Mouse (Mus musculus) heart, embryonic 10.5 days (tissue): Measurements from ENCODE around the gene Usp39. TPM values are rescaled to one million over a fixed set of nuclear protein-coding genes. Genes with fewer than 3 reads are reported as not detected.
A peak's percentile ranks its signal among the peaks of the same experiment; 100 is the strongest.

ENCODE experiments used
- DNase-seq: peaks from one replicate; pipeline ENCODE4 v3.0.0-alpha.2; 2017; ENCODE audit warnings: low spot score
- H3K27ac ChIP-seq: fragments of 300-500 bp; sonication (generic); 2 replicates; pipeline ENCODE4 v1.5.1; 2016; ENCODE audit warnings: mild to moderate bottlenecking
- H3K27me3 ChIP-seq: fragments of 300-500 bp; sonication (generic); 2 replicates; pipeline ENCODE4 v1.6.1; 2016; ENCODE audit warnings: mild to moderate bottlenecking; ENCODE audit not compliant: poor library complexity, insufficient read depth, severe bottlenecking
- H3K36me3 ChIP-seq: fragments of 300-500 bp; sonication (generic); 2 replicates; pipeline ENCODE4 v1.6.1; 2016; ENCODE audit warnings: mild to moderate bottlenecking, moderate library complexity
- H3K4me1 ChIP-seq: fragments of 300-500 bp; sonication (generic); 2 replicates; pipeline ENCODE4 v1.6.1; 2016; ENCODE audit warnings: mild to moderate bottlenecking
- H3K4me3 ChIP-seq: fragments of 300-500 bp; sonication (generic); 2 replicates; pipeline ENCODE4 v1.5.1; 2016; ENCODE audit warnings: mild to moderate bottlenecking, moderate library complexity
- H3K9me3 ChIP-seq: fragments of 300-500 bp; sonication (generic); 2 replicates; pipeline ENCODE4 v1.6.1; 2016; ENCODE audit warnings: mild to moderate bottlenecking, moderate library complexity
- WGBS: fragments of 180-500 bp; shearing (Covaris S2); methylation state at CpG from one replicate; pipeline ENCODE4 v1.1.7; 2016; 5-methylcytosine and 5-hydroxymethylcytosine counted together
- polyA plus RNA-seq: library from polyadenylated mRNA; unstranded; fragments of >200 nt; fragmentation: Nextera tagmentation; extraction: Ambion mirVana; gene quantifications from 2 replicates; pipeline ENCODE4 v1.2.1, GENCODE M21; 2016

Usp39 gene
- polyA plus RNA-seq, 1 experiment from 2014 or later = 53.9 TPM

DNA sequence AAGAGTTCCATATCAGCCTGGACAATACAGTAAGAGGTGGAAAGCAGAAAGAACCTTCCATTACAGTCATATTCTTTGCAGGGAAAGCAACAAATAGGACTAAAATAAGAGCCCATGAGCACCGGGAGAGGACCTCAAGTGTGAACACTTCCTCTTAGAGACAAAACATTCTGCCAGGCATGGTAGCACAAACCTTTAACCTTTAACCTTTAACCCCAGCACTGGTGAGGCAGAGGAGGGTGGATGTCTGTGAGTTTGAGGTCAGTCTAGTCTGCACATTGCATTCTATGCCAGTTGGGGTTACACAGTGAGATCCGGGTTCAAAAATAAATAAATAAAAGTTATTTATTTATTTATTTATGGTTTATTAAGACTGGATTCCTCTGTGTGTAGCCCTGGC, 4.5 kb downstream of the Usp39 start:
- H3K36me3 ChIP-seq = peaks cover 66% of the 10 kb centered on the region

DNA sequence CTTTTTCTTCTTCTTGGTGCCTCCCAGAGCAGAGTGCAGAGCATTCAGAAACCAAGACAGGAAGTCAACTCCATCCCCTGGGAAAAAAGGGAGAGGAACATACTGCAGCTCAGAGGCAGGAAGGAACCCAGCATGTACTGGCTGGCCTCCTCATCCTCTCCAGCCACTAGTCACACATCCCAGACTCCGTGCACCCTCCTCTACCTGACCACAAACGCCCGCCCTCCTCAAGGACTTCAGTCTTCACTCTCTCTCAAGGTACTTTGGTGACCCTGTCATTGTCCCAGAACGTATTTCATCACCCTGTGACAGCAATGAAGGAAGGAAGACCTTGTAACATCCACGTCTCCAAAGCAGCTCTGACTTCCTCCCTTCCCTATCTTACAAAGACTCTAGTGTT, 11.9 kb downstream of the Usp39 start:
- no peak overlapping the region for H3K4me3 ChIP-seq
- 46% methylated on average over 5 of the region's 5 CpGs for WGBS
- peaks cover 10% of the 10 kb centered on the region; the same call in 1 of the 2 replicates for H3K4me1 ChIP-seq
- no peak for DNase-seq
- no peaks in the 10 kb centered on the region for H3K9me3 ChIP-seq
- peaks cover 94% of the 10 kb centered on the region for H3K36me3 ChIP-seq
- H3K27ac ChIP-seq = peak overlapping the region; percentile 47; the same call in 1 of the 2 replicates
- no peaks in the 10 kb centered on the region for H3K27me3 ChIP-seq

More for the DNA sequence above, 4.5 kb downstream of the Usp39 start:
- Histone ChIP-seq H3K27me3 (no peaks in the 10 kb centered on the region), H3K4me1 (peaks cover 14% of the 10 kb centered on the region), H3K27ac (no peak overlapping the region), H3K4me3 (no peak overlapping the region), H3K9me3 (no peaks in the 10 kb centered on the region)
- 72% methylated on average over 2 of the region's 2 CpGs for WGBS
- no peak for DNase-seq

DNA sequence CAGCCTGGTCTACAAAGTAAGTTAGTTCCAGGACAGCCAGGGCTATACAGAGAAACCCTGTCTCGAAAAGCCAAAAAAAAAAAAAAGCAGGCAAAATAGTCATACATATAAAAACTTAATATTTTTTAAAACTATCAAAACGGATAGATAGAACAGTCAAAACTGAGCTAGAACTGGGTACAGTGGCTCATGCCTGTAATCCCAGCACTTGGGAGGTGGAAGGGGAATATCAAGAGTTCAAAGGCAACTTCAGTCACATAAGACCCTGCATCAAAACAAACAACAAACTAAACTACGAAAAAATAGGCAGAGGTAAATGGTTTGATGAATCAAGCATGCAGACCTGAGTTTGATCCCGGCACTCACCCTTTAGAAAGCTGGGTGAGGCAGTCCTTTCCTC, 14.9 kb downstream of the Usp39 start:
- WGBS = 85% methylated on average over 4 of the region's 4 CpGs
- no peaks in the 10 kb centered on the region for H3K9me3 ChIP-seq
- no peaks in the 10 kb centered on the region for H3K27me3 ChIP-seq
- H3K4me1 ChIP-seq = peaks cover 10% of the 10 kb centered on the region; the same call in 1 of the 2 replicates
- no peak overlapping the region for H3K4me3 ChIP-seq
- peaks cover 91% of the 10 kb centered on the region for H3K36me3 ChIP-seq
- no peak overlapping the region for H3K27ac ChIP-seq
- no peak for DNase-seq

DNA sequence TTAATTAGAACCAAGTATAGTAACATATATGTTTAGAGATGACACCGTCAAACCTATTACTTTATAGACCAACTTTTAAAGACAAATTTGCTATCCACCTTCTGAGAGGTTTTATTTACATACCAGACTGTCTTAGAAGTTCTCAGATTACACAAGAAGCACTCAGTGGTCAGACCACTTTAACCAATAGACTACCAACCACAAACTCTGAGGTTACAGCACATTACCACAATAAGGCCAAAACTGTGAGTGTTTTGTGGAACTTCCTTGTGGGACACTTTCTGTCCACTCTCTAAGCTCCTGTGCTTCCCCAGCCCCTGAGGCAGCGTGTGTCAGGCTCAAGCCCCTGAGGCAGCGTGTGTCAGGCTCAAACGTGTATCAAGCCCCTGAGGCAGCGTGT, 16.0 kb downstream of the Usp39 start:
- Histone ChIP-seq H3K4me3 (no peak overlapping the region), H3K27me3 (no peaks in the 10 kb centered on the region), H3K9me3 (no peaks in the 10 kb centered on the region), H3K27ac (no peak overlapping the region), H3K4me1 (peaks cover 10% of the 10 kb centered on the region; the same call in 1 of the 2 replicates), H3K36me3 (peaks cover 91% of the 10 kb centered on the region)
- WGBS = 93% methylated on average over 5 of the region's 5 CpGs
- DNase-seq = no peak

DNA sequence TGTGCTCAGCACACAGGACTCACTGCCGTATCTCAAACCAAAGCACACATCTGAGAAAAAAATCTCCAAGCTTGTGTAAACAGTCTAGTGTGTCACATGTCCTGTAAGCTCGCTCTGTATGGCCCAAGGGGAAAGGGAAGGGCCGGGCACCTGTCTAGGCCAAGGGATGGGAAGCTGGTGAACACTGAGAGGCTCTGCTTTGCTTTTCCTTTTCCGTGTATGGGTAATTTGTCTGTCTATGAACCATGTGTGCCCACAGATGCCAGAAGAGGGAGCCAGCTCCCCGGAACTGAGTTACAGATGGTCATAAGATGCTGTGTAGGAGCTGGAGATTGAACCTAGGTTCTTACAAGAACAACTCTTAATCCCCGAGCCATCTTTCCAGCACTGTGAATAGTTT, 18.7 kb downstream of the Usp39 start:
- no peak overlapping the region for H3K4me3 ChIP-seq
- no peaks in the 10 kb centered on the region for H3K9me3 ChIP-seq
- DNase-seq = no peak
- H3K27ac ChIP-seq = no peak overlapping the region
- H3K27me3 ChIP-seq = no peaks in the 10 kb centered on the region
- peaks cover 94% of the 10 kb centered on the region for H3K36me3 ChIP-seq
- H3K4me1 ChIP-seq = no peaks in the 10 kb centered on the region
- 75% methylated on average over 6 of the region's 6 CpGs for WGBS

DNA sequence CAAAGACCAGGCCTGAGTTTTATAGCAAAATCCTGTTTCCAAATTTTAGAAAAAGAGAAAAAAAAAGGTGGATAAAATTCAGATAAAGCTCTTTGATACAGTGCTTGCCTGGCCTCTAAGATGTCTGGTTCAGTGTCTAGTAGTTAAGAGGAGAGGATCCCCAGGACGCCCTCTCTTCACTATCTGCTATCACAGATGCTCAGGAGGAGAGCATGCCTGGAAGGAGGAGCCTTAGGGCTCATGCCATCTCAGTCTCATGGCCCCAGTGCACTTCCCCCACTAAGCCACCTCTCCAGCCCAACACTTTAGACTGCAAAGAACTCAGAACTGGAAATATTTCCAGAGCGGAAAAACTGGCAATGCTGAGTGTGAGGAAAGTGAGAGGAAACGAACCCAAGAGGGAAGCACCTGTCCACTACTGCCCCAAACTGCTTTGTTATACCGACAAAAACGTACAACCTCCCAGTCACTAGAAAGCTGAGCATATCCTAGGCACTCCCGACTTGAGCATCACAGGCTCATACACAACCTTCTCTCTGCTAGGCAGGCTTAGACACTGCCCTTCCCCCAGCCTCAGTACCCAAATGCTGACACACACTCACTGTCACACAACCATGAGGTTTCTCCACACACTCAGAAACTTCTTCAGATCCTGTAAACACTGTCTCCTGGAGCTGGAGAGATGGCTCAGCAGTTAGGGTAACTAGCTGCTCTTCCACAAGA, 21.0 kb downstream of the Usp39 start:
- H3K27ac ChIP-seq = no peak overlapping the region
- WGBS = 81% methylated on average over 6 of the region's 6 CpGs
- DNase-seq = no peak

DNA sequence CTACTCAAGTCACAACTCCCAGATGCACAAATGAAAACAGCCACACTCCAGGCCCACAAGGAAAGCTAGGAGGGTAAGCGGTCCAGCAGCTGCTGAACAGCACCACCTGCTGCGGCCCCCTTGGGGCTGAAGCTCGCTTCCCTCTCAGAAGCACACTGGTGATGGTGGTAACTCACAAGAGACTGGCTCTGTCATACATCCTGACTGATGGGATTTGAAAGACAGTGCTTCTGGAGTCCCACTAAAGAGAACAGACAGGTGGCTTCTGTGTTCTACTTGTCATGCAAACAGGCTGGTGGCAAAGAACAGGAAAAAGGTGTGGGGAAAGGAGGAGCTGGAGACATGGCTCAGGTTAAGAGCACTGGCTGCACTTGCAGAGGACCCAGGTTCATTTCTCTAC, 22.0 kb downstream of the Usp39 start:
- WGBS = 94% methylated on average over 3 of the region's 3 CpGs
- Histone ChIP-seq H3K4me1 (no peaks in the 10 kb centered on the region), H3K9me3 (no peaks in the 10 kb centered on the region), H3K36me3 (peaks cover 96% of the 10 kb centered on the region), H3K27ac (no peak overlapping the region), H3K27me3 (no peaks in the 10 kb centered on the region), H3K4me3 (no peak overlapping the region)
- DNase-seq = no peak

More for the DNA sequence above, 21.0 kb downstream of the Usp39 start:
- Histone ChIP-seq H3K9me3 (no peaks in the 10 kb centered on the region), H3K4me1 (no peaks in the 10 kb centered on the region), H3K4me3 (no peak overlapping the region), H3K36me3 (peaks cover 96% of the 10 kb centered on the region), H3K27me3 (no peaks in the 10 kb centered on the region)

DNA sequence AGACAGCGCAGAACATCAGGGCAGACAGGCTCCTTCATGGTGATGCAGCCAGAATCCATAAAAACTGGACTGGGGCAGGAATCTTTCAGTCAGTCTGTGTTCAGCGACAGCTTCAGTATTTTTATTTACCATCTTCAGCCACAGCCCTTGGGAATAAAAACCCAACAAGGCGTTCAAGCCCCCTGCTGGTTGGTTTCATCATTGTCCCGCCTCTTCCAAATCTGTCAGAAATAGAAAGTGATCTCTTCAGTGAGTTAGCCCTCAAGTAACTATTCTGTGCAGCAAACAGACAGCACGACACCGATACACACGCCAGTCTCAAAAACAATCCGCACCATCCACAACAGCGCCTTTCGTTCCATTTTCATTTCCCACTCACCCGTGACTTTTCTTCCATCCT, 26.0 kb downstream of the Usp39 start:
- 80% methylated on average over 11 of the region's 11 CpGs for WGBS
- DNase-seq = no peak
- Histone ChIP-seq H3K36me3 (peaks cover 74% of the 10 kb centered on the region), H3K27me3 (no peaks in the 10 kb centered on the region), H3K4me1 (peaks cover 8% of the 10 kb centered on the region), H3K4me3 (no peak overlapping the region), H3K27ac (no peak overlapping the region), H3K9me3 (no peaks in the 10 kb centered on the region)

DNA sequence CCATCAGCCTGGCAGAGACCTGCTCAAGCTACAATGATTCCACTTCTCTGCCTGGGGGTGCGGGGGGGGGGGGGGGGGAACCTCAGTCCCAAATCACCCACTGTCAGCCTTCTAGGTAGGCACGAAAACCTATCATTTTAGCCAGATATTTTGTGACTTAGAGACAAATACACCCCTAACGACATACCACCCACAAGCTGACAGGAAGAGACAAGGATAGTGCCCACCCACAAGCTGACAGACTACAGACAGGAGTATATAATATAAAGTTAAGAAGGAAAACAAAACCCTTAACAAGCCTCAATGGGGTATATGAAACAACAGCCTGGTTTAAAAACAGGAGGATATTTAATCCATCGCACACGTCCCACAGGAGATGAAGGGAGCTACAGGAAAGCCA, 26.5 kb downstream of the Usp39 start:
- H3K9me3 ChIP-seq = no peaks in the 10 kb centered on the region
- no peak overlapping the region for H3K4me3 ChIP-seq
- no peak overlapping the region for H3K27ac ChIP-seq
- H3K27me3 ChIP-seq = no peaks in the 10 kb centered on the region
- H3K36me3 ChIP-seq = peaks cover 68% of the 10 kb centered on the region
- DNase-seq = no peak
- H3K4me1 ChIP-seq = peaks cover 14% of the 10 kb centered on the region
- WGBS = 74% methylated on average over 5 of the region's 5 CpGs

DNA sequence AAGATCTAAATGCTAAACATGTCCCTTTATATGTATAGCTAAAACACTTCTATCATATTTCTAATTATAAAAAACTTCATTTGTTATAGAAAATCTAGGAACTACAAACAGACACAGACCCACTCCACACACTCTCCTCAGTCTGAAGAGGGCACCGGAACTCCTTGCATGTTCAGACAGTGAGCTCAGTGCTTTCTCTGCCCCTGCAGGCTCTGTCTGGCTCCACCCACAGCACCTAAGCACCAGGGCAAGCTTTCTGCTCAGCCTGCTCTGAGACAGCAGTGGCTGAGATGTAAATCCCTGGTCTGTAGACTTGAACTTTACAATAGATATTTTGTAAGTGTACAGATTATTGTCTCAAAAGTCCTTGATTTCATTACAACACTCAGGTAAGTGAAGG, 28.9 kb downstream of the Usp39 start:
- no peak for DNase-seq
- H3K27ac ChIP-seq = peak overlapping the region; percentile 56; the same call in 1 of the 2 replicates

DNA sequence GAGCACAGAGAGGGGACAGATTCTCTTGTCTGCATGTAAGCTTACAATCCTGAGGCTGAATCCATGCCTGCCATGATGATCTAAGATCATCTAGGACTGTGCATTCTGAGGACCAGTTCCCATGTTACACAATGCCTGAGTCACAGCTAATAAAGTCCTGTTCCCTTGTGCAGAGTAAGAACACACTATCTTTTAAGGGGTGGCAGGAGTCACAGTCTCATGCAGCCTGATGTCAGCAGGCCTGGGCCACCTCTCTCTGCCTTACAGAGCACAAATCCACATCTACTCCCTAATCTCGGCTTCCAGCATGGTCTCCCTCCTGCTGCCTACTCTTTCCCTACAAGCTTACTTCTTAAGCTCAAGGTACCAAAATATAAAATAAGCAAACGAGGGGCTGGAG, 29.6 kb downstream of the Usp39 start:
- Histone ChIP-seq H3K4me3 (no peak overlapping the region), H3K9me3 (no peaks in the 10 kb centered on the region), H3K36me3 (peaks cover 50% of the 10 kb centered on the region), H3K27me3 (no peaks in the 10 kb centered on the region), H3K27ac (peak overlapping the region; percentile 53; the same call in 1 of the 2 replicates), H3K4me1 (peaks cover 29% of the 10 kb centered on the region)
- no peak for DNase-seq
- 70% methylated on average over 2 of the region's 2 CpGs for WGBS

More for the DNA sequence above, 28.9 kb downstream of the Usp39 start:
- Histone ChIP-seq H3K4me1 (peaks cover 29% of the 10 kb centered on the region), H3K36me3 (peaks cover 56% of the 10 kb centered on the region), H3K4me3 (no peak overlapping the region), H3K27me3 (no peaks in the 10 kb centered on the region), H3K9me3 (no peaks in the 10 kb centered on the region)
- WGBS = 38% methylated on average over 1 of the region's 1 CpGs

DNA sequence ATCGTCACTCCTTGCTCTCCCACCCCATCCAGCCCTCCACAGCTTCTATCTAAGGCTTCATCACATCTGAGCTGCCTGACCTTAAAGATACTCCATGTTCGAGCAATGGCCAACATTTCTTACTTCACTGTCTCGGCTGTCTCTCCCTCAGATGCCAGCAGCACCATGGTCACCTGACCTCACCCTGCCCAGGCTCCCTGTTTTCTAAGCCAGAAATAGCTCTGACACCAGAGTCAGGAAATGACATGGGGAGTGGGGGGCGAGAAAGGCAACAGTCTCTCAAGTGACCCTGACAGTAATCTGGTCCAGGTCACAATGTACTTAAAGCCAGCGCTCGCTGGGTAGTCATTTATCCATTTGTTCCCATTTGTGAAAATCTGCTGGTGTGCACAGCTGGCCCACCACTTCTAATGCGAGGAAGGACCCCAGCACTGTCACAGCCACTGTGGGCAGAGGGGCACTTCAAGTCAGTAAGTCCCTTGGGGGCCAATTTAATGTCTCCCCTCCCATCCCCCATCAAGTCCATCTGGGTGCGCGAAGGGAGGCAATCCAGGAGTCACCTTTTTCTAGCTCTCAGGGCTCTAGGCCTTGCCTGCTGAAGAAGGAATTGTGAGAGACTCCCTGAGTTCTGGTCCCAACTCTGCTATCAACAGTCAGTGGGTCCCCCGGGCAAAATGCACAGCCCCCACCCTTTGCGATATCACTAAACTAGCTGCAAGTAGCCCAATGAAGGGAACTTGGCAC, 31.7 kb downstream of the Usp39 start:
- Histone ChIP-seq H3K4me1 (peaks cover 29% of the 10 kb centered on the region), H3K27me3 (no peaks in the 10 kb centered on the region), H3K9me3 (no peaks in the 10 kb centered on the region), H3K36me3 (peaks cover 29% of the 10 kb centered on the region), H3K27ac (peak overlapping the region; percentile 86), H3K4me3 (peak overlapping the region; percentile 27)
- WGBS = 54% methylated on average over 11 of the region's 11 CpGs
- no peak for DNase-seq

DNA sequence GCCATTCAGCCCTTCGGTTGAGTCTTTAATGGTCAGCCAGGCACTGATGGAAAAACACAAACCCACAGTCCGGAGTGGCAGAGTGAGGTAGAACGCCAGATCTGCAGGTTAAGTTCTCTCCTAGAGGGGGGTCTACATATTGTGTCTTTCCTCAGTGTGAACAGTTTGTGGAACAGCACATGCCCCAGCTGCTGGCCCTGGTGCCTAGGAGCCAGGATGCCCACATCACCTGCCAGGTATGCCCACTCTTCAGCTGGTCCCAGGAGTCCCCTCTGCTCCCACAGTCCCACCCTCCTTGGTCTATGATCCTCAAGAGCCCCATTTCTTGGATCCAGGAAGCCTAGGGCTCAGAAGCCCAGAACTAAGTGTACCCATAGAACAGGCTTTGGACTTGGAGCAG, 32.8 kb downstream of the Usp39 start:
- no peak overlapping the region for H3K4me3 ChIP-seq
- peaks cover 29% of the 10 kb centered on the region for H3K4me1 ChIP-seq
- no peaks in the 10 kb centered on the region for H3K27me3 ChIP-seq
- H3K36me3 ChIP-seq = peaks cover 18% of the 10 kb centered on the region
- no peak for DNase-seq
- H3K9me3 ChIP-seq = no peaks in the 10 kb centered on the region
- H3K27ac ChIP-seq = peak overlapping the region; percentile 86; the same call in 1 of the 2 replicates
- 87% methylated on average over 3 of the region's 3 CpGs for WGBS
